Mouse (Mus musculus): ENCODE results near the gene Ttc39d. TPM values are rescaled to one million over a fixed set of nuclear protein-coding genes. Genes with fewer than 3 reads are reported as not detected.

Gene Ttc39d
- 0.17 and 0.18 TPM in 2 replicates for polyA plus RNA-seq (2015; fragmentation: Nextera tagmentation; extraction: Ambion mirVana)

- WGBS: under 1% methylated on average over 90 of the region's 95 CpGs
Observed at GRCm38 (mm10) chr17:80206671-80207581, at the start of gene Ttc39d, which contains the start of gene Srsf7. Gene Ttc39d (plus strand): TSS chr17:80207460. Gene Srsf7 (minus strand): TSS chr17:80207307.

GRCm38 (mm10) chr17:80157489-80157888 is 49.8 kb upstream of the Ttc39d start:
- Histone ChIP-seq H3K9me3 (no peaks in the 10 kb centered on the region), H3K9ac (no peak overlapping the region), H3K27ac (no peak overlapping the region), H3K4me2 (no peak overlapping the region), H3K27me3 (no peaks in the 10 kb centered on the region), H3K4me3 (no peak overlapping the region), H3K4me1 (replicated peaks) (no peaks in the 10 kb centered on the region), H3K36me3 (no peaks in the 10 kb centered on the region)
- WGBS: 95% methylated on average over 6 of the region's 6 CpGs
- no peak for ATAC-seq (ENCODE audit: low FRiP score)

More at GRCm38 (mm10) chr17:80206671-80207581, at the start of gene Ttc39d, which contains the start of gene Srsf7:
- peak; percentile 94 for ATAC-seq (ENCODE audit: low FRiP score)
- H3K9ac ChIP-seq: peak within 1 kb of the TSS; percentile 98
- H3K27ac ChIP-seq: peak within 1 kb of the TSS; percentile 100
- H3K4me3 ChIP-seq: peak within 1 kb of the TSS; percentile 87
- H3K27me3 ChIP-seq: no peaks in the 10 kb centered on the region
- H3K9me3 ChIP-seq: no peaks in the 10 kb centered on the region
- H3K36me3 ChIP-seq: peaks cover 25% of the 10 kb centered on the region
- H3K4me2 ChIP-seq: peak within 1 kb of the TSS; percentile 81
- H3K4me1 ChIP-seq (replicated peaks): peaks cover 19% of the 10 kb centered on the region

GRCm38 (mm10) chr17:80160454-80160853 is 46.8 kb upstream of the Ttc39d start:
- 59% methylated on average over 5 of the region's 5 CpGs for WGBS
- Histone ChIP-seq H3K9me3 (no peaks in the 10 kb centered on the region), H3K27me3 (no peaks in the 10 kb centered on the region), H3K27ac (no peak overlapping the region), H3K36me3 (no peaks in the 10 kb centered on the region), H3K4me2 (no peak overlapping the region), H3K9ac (no peak overlapping the region), H3K4me3 (no peak overlapping the region), H3K4me1 (replicated peaks) (no peaks in the 10 kb centered on the region)
- ATAC-seq (ENCODE audit: low FRiP score): peak; percentile 43; the same call in 1 of the 2 replicates

- Histone ChIP-seq H3K9me3 (no peaks in the 10 kb centered on the region), H3K36me3 (no peaks in the 10 kb centered on the region), H3K4me2 (no peak overlapping the region), H3K27ac (no peak overlapping the region), H3K9ac (no peak overlapping the region), H3K4me1 (replicated peaks) (peaks cover 16% of the 10 kb centered on the region), H3K27me3 (no peaks in the 10 kb centered on the region), H3K4me3 (no peak overlapping the region)
- no peak for ATAC-seq (ENCODE audit: low FRiP score)
- 88% methylated on average over 8 of the region's 8 CpGs for WGBS
Observed at GRCm38 (mm10) chr17:80163991-80164390, 43.3 kb upstream of the Ttc39d start.

GRCm38 (mm10) chr17:80165741-80166140 is 41.5 kb upstream of the Ttc39d start:
- Histone ChIP-seq H3K9ac (no peak overlapping the region), H3K36me3 (no peaks in the 10 kb centered on the region), H3K4me1 (replicated peaks) (peaks cover 20% of the 10 kb centered on the region), H3K27me3 (no peaks in the 10 kb centered on the region), H3K27ac (no peak overlapping the region), H3K4me3 (no peak overlapping the region), H3K9me3 (no peaks in the 10 kb centered on the region), H3K4me2 (no peak overlapping the region)
- 79% methylated on average over 6 of the region's 6 CpGs for WGBS
- no peak for ATAC-seq (ENCODE audit: low FRiP score)

GRCm38 (mm10) chr17:80166346-80166745 is 40.9 kb upstream of the Ttc39d start:
- no peak overlapping the region for H3K4me2 ChIP-seq
- 88% methylated on average over 6 of the region's 6 CpGs for WGBS

GRCm38 (mm10) chr17:80167436-80167835 is 39.8 kb upstream of the Ttc39d start:
- no peak overlapping the region for H3K4me3 ChIP-seq
- no peaks in the 10 kb centered on the region for H3K9me3 ChIP-seq
- 49% methylated on average over 4 of the region's 4 CpGs for WGBS
- H3K36me3 ChIP-seq: no peaks in the 10 kb centered on the region
- H3K9ac ChIP-seq: no peak overlapping the region
- no peak overlapping the region for H3K4me2 ChIP-seq
- 0 out of 2 replicates have a peak, but pooled peaks have one; percentile 3 for ATAC-seq (ENCODE audit: low FRiP score)
- no peaks in the 10 kb centered on the region for H3K27me3 ChIP-seq
- no peak overlapping the region; the same call in 1 of the 2 replicates for H3K27ac ChIP-seq
- H3K4me1 ChIP-seq (replicated peaks): peaks cover 20% of the 10 kb centered on the region

More at GRCm38 (mm10) chr17:80166346-80166745, 40.9 kb upstream of the Ttc39d start:
- Histone ChIP-seq H3K9me3 (no peaks in the 10 kb centered on the region), H3K4me1 (replicated peaks) (peaks cover 20% of the 10 kb centered on the region), H3K27ac (no peak overlapping the region), H3K27me3 (no peaks in the 10 kb centered on the region), H3K36me3 (no peaks in the 10 kb centered on the region), H3K9ac (no peak overlapping the region), H3K4me3 (no peak overlapping the region)
- no peak for ATAC-seq (ENCODE audit: low FRiP score)

GRCm38 (mm10) chr17:80167851-80168251 is 39.4 kb upstream of the Ttc39d start:
- Histone ChIP-seq H3K9ac (no peak overlapping the region), H3K4me3 (no peak overlapping the region), H3K27ac (peak overlapping the region; percentile 80; the same call in 1 of the 2 replicates), H3K9me3 (no peaks in the 10 kb centered on the region), H3K4me2 (peak overlapping the region; percentile 47), H3K36me3 (no peaks in the 10 kb centered on the region), H3K27me3 (no peaks in the 10 kb centered on the region), H3K4me1 (replicated peaks) (peaks cover 20% of the 10 kb centered on the region)
- WGBS: 58% methylated on average over 7 of the region's 7 CpGs
- ATAC-seq (ENCODE audit: low FRiP score): peak; percentile 44

GRCm38 (mm10) chr17:80168425-80169182 is 38.7 kb upstream of the Ttc39d start:
- WGBS: 21% methylated on average over 16 of the region's 16 CpGs
- peak overlapping the region; percentile 5; the same call in 1 of the 2 replicates for H3K9ac ChIP-seq
- peak overlapping the region; percentile 80 for H3K27ac ChIP-seq

GRCm38 (mm10) chr17:80169792-80170191 is 37.5 kb upstream of the Ttc39d start:
- Histone ChIP-seq H3K36me3 (no peaks in the 10 kb centered on the region), H3K4me3 (no peak overlapping the region), H3K27ac (no peak overlapping the region), H3K9ac (no peak overlapping the region), H3K4me1 (replicated peaks) (peaks cover 20% of the 10 kb centered on the region), H3K27me3 (no peaks in the 10 kb centered on the region), H3K9me3 (no peaks in the 10 kb centered on the region), H3K4me2 (no peak overlapping the region)
- WGBS: 96% methylated on average over 6 of the region's 6 CpGs
- no peak for ATAC-seq (ENCODE audit: low FRiP score)

More at GRCm38 (mm10) chr17:80168425-80169182, 38.7 kb upstream of the Ttc39d start:
- Histone ChIP-seq H3K4me2 (peak overlapping the region; percentile 47), H3K4me1 (replicated peaks) (peaks cover 20% of the 10 kb centered on the region), H3K4me3 (peak overlapping the region; percentile 4; the same call in 1 of the 2 replicates), H3K36me3 (no peaks in the 10 kb centered on the region), H3K27me3 (no peaks in the 10 kb centered on the region), H3K9me3 (no peaks in the 10 kb centered on the region)
- ATAC-seq (ENCODE audit: low FRiP score): peak; percentile 87

GRCm38 (mm10) chr17:80170951-80171350 is 36.3 kb upstream of the Ttc39d start:
- ATAC-seq (ENCODE audit: low FRiP score): no peak
- H3K27me3 ChIP-seq: no peaks in the 10 kb centered on the region
- no peak overlapping the region for H3K4me2 ChIP-seq
- H3K9ac ChIP-seq: no peak overlapping the region
- no peak overlapping the region for H3K27ac ChIP-seq
- no peak overlapping the region for H3K4me3 ChIP-seq
- H3K4me1 ChIP-seq (replicated peaks): peaks cover 20% of the 10 kb centered on the region
- 89% methylated on average over 7 of the region's 7 CpGs for WGBS
- no peaks in the 10 kb centered on the region for H3K9me3 ChIP-seq
- H3K36me3 ChIP-seq: no peaks in the 10 kb centered on the region

- Histone ChIP-seq H3K36me3 (no peaks in the 10 kb centered on the region), H3K27ac (no peak overlapping the region), H3K9ac (no peak overlapping the region), H3K27me3 (no peaks in the 10 kb centered on the region), H3K4me1 (replicated peaks) (peaks cover 20% of the 10 kb centered on the region), H3K9me3 (no peaks in the 10 kb centered on the region), H3K4me2 (no peak overlapping the region), H3K4me3 (no peak overlapping the region)
- 94% methylated on average over 4 of the region's 4 CpGs for WGBS
- ATAC-seq (ENCODE audit: low FRiP score): no peak
Observed at GRCm38 (mm10) chr17:80171948-80172347, 35.3 kb upstream of the Ttc39d start.
